Mouse (Mus musculus) MN1 (cell line): Measurements from ENCODE around the gene Cog5.
A peak's percentile ranks its signal among the peaks of the same experiment; 100 is the strongest.
"Not testable (repeated sequence)": the region's sequence is repeated elsewhere in the genome, so short reads cannot be mapped to it uniquely, and the experiment has no call there.

Source experiments
- DNase-seq: peaks from one replicate; pipeline ENCODE4 v3.0.0-alpha.2; 2016; ENCODE audit warnings: low spot score

Gene Cog5

DNA sequence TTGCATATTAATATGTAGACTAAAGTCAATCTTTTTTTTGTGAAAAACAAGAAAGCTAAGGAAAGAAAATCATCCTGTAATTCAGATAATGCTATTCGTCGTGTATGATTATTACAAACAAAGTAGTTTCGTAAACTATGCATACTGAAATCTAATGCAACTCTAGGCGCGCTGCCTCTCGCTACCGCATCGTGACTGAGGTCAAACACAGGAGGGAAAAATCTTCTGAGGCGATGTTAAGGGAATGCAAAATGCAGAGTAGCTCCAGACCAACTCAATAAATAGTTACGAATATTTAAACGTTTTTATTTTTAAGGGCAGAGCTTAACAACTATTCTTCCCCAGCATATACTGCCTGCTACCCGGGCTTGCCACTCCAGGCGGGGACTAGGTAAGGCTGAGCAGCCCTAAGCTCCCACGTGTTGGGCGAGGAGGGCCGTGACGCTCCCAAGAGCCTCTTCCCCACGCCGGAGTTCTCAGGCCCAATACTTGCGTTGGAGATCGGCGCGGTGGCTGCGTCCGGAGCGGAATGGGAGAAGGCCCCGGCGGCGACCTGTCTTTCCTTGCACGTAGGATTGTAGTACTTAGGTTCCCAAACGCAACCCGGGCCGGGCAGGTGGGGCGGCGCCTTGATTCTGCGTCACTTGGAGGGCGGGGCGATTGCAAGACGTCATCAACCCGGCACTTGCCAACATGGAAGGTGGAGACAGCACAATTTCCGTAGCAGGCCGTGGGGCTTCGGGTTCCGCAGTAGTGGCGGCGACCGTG lies at the start of gene Cog5, which contains the start of gene Dus4l:
TSS of gene Cog5 (plus strand) at position 673 of the 768 bp plus-strand sequence.
TSS of gene Dus4l (minus strand) at position 630 of the 768 bp plus-strand sequence.
- DNase-seq, result peak; percentile 94

DNA sequence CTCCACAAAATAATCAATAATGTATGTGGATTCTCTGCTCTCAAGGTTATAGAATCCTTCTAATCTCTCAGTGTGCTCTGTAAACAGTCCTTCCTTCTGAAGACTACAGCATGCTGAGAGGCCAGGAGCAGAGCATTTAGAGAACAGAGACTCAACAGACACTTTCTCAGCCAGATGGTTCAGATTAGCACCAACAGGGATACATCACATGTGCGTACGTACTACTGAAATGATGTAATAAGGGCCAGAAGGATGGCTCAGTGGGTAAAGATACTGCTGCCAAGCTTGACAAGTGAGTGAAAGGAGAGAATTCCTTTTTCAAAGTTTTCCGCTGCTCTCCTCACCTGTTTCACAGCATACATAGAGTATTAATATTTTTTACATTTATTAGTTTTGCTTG lies 49.8 kb upstream of the Cog5 start:
- DNase-seq, result no peak

DNA sequence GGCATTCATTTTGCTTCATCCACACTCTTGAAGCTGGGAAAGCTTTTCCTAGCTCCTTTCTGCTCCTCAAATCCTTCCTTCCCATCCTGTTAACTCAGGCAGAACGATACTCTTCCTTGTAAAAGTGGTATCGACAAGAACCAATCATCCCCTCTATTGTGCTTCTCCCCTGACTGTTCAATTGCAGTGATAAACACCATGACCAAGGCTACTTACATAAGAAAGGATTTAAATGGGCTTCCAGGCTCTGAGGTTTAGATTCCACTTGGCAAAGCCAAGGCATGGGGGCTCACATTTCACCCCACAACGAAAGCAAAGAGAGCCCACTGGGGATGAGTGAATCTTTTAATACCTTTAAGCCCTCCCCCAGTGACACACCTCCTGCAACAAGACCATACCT lies 46.5 kb upstream of the Cog5 start:
- no peak for DNase-seq

- no peak for DNase-seq
These were observed 41.3 kb upstream of the Cog5 start for GRCm38 (mm10) chr12:31613353-31613752.

DNA sequence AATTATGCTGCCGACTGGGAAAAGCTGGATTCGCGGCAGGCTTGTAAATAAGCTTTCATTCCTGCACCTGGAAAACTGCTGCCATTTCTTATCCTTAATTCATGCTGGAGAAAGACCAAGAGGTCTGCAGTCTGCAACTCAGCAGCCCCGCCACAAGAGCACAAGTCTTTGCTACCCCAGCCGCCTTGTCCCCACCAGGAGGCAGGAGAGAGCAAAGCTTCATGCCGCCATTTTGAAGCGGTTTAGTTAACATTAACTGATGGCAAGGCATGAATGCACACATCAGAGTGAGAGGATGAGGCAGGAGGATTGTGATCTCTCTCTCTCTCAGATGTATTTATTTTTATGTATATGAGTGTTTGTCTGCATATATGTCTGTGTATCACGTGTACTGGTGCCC lies 34.6 kb upstream of the Cog5 start:
- DNase-seq, result no peak

DNA sequence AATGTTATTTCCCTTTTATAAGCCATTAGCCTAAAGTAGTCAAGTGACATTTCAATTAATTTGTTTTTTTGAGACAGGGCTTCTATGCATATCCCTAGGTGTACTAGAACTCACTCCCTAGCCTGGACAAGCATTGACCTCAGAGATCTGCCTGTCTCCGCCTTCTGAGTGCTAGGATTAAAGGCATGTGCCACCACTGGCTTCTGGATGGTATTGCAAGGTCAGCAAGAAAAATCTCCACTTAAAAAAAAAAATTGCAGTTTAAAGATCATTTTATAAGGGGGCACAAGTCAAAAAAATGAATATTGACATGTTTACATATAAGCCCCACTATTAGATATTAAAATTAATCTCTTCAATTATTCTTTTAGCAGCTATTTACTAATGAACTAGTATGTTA lies 29.7 kb upstream of the Cog5 start:
- no peak for DNase-seq

- not testable (repeated sequence) for DNase-seq
These were observed 26.3 kb upstream of the Cog5 start for GRCm38 (mm10) chr12:31628396-31628795.

DNA sequence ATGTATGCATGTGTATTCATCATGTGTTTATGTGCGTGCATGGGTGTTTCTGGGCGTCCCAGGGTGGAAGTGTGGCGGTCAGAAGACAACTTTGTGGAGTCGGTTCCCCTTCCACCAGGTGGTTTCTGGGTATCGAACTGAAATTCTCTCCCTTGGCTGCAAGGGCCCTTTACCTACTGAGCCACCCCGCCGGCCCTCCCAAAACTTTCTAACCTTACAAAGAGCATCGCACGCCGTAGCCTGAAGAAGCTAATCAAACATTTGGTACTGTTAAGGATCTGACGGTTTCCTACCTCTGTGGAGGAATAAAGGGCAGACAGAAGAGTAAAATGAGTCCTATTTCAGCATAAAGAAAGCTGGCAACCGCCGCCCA lies 20.7 kb upstream of the Cog5 start:
- DNase-seq, result no peak

DNA sequence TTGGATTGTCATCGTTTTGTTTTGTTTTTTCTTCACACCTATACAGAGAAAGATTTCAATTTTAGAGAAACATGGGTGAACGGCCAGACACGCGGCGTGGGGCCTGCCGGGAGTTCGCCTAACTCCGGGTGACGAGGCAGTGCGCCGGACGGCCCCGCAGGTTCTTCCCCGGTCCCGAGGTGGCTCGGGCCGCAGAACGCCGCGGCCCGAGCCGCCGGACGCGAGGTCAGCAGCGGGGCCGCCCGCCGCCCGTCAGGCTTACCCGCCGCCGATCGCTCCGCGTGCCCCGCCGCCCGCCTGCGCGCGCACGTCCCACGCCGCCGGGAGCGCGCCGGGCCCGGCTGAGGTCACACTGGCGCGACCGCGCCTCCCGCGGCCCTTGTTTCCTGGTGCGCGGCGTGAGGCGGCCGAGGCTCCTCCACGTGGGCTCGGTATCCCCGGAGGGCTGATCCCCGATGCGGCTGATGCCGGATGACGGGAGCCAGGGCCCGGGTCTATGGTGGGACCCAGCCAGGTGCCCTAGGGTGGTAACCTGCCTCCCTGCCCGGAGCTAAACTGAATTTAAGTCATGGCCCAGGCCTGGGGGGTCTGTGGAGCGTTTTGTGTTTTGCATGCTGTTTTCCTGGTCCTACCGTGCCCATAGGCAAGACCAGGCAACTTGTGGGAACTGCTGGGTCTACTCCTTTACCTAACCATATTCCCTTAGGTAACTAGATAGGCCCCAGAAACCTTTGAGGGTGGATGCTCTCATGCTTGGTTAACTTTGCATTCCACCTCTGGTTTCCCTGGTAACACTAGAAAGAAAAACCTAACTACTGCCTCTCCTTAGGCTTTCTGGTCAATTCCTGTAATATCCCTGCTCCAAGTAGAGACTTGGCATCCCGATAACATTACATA lies 20.1 kb upstream of the Cog5 start, which contains the start of gene Bcap29:
TSS of gene Bcap29 (minus strand) at position 316 of the 897 bp plus-strand sequence.
- peak; percentile 91 for DNase-seq

DNA sequence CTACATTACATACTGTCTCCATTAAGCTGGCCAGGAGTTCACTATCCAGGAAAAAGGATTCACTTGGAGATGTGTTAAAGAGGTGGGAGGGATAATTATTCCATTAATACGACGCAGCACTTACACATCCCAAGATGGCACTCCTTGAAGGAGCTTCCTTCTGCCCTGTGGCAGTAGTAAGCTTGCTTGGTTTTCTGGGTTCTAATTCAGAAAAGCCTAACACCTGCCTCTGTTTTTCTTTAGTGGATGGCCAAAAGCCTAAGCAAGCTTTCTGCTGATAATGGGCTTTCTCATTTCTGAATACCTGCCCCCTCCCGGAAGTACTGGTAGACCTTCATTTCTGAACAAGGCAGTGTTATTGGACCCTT lies 19.4 kb upstream of the Cog5 start:
- DNase-seq, result no peak

DNA sequence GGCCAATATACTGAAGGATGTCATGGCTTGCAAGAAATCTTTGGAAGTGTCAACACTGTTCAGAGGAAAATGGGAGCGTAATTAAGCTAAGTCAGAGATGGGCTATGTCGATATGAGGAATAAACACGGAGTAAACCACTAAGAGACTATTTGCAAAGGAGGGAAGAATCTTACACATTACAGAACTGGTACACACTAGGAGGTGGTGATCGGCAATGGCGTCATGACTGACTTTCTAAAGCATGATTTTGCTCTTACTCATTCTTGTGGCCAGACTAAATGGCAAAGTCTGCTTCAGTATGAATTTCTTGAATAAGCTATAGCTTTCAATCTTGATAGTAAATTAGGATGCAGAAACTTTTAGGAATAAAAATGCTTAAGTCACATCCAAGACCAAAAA lies 1.1 kb upstream of the Cog5 start:
- no peak for DNase-seq

GRCm38 (mm10) chr12:31654965-31655477 lies 352 bp downstream of the Cog5 start:
- no peak for DNase-seq

- DNase-seq, result no peak
These were observed 2.2 kb downstream of the Cog5 start for GRCm38 (mm10) chr12:31656841-31657240.

GRCm38 (mm10) chr12:31665999-31666398 lies 11.3 kb downstream of the Cog5 start:
- DNase-seq, result no peak

GRCm38 (mm10) chr12:31667187-31667586 lies 12.5 kb downstream of the Cog5 start:
- DNase-seq, result no peak

GRCm38 (mm10) chr12:31686679-31687078 lies 32.0 kb downstream of the Cog5 start:
- no peak for DNase-seq

GRCm38 (mm10) chr12:31693278-31693677 lies 38.6 kb downstream of the Cog5 start:
- no peak for DNase-seq

DNA sequence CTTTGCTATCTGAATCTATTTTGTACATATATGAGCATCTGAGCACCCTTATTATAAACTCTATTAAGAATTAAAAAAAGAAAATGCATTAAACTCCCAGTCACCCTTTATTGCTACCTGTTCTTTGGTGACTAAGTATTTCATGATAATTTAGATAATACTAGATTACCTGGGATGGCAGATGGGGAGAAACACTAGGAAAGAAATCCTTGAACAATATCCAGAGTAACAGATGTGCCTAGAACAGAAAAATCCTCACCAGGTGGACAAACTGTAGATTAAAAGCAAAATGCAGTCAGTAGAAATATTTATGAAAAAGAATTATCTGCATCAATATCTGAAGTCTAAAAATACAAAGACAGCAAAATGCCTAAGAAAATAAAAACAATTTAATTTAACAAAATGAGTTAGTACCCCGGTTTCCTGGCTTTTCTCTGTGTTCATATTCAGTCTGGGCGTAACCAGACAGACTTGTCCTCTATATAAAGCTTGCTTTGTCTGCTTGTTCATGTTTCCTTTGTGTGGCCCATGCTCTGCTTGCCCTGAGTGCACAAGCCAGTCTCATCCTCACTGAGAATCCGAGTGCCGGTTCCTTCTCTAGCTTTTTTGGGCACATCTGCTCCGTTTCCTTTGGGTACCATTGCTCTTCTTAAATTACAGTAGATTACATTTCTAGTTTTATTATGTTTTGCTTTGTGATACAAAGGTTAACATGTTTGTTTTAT lies 46.1 kb downstream of the Cog5 start:
- no peak for DNase-seq

DNA sequence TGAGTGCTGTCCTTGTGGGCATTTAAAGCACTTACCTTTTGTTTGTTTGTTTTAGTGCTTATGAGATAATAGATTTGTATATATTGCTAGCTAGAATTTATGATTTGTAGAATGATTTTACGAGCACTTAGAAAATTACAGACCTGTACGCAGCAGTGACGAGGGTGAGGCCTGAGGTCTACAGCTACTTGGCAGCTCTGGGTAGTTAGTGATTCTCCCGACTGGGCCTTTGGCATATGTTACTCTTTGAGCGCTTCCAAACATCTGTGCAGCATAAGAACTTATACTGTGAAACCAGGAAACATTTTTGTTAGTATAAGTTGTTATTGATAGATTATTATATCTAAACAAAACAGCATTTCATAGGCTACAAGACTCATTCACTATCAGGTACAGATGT lies 46.7 kb downstream of the Cog5 start:
- DNase-seq, result no peak

DNA sequence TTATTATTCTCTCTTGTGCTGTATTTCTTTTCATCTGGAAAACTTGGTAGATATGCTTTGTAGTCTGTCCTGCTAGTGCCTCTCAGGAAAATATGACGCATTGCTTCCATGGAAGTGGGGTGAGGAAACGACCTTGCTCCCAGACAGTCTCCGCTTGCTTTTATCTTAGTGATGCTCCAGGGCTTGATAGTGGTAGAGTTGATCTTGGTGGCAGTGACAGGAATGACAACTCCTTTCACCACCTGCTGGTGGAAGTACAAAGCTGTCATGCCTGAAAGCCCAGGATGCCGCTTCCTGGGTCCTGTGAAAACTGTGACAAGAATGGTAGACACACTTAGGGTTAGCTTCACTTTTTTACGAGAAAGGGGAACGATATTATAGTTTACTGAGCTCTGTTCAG lies 49.2 kb downstream of the Cog5 start:
- DNase-seq, result no peak

DNA sequence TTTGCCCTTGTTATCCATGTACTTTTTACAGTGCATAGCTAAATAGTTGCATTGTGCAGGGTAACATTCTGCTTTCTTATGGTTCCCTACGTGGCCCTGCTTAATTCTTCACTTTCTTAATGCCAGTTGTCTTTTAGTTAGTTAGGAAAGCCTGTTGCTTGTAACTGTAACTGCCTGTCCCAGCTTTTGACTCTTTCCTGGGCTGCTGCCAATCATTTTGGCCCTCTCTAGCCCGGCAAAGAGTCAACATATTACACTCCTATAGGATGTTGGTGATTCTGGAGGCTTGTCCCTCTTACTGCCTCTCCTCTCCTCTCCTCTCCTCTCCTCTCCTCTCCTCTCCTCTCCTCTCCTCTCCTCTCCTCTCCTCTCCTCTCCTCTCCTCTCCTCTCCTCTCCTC lies 51.5 kb downstream of the Cog5 start:
- DNase-seq, result peak; percentile 53

- no peak for DNase-seq
These were observed 52.9 kb downstream of the Cog5 start for GRCm38 (mm10) chr12:31707531-31707930.
